Mouse (Mus musculus): ENCODE measurements around the gene Gm49380.
A peak's percentile ranks its signal among the peaks of the same experiment; 100 is the strongest.

GRCm38 (mm10) chr9:44107557-44108179, 5.6 kb downstream of the Gm49380 start:
- peak; percentile 41; the same call in 1 of the 2 replicates for TF ChIP-seq CTCF (IDR thresholded peaks at IDR 0.05; ENCODE audit: extremely low read depth, insufficient read length, insufficient replicate concordance, low read depth, low read length)
- no peak for TF ChIP-seq POLR2A (IDR thresholded peaks at IDR 0.05; ENCODE audit: low read depth, low read length)

Data from small intestine, adult 2 months (tissue).